Mouse (Mus musculus) stomach, embryonic 15.5 days (tissue): ENCODE measurements around the gene Shc3. TPM values are rescaled to one million over a fixed set of nuclear protein-coding genes. Genes with fewer than 3 reads are reported as not detected.

Experiments used
- ATAC-seq: fragments of 200-750 bp; cut with Nextera tagmentation; 2 replicates; pipeline ENCODE4 v1.8.0; 2017; ENCODE audit warnings: low read depth, moderate number of reproducible peaks, moderate TSS enrichment; ENCODE audit not compliant: insufficient read depth, low FRiP score
- H3K27ac ChIP-seq: fragments of 300-500 bp; sonication (generic); 2 replicates; pipeline ENCODE4 v1.5.1; 2015; ENCODE audit warnings: mild to moderate bottlenecking, inconsistent platforms
- H3K27me3 ChIP-seq: fragments of 300-500 bp; sonication (generic); replicated peaks from 2 replicates; pipeline ENCODE4 v1.6.1; 2015; ENCODE audit warnings: inconsistent platforms
- H3K36me3 ChIP-seq: fragments of 300-500 bp; sonication (generic); 2 replicates; pipeline ENCODE4 v1.6.1; 2015; ENCODE audit warnings: inconsistent platforms
- H3K4me1 ChIP-seq: fragments of 300-500 bp; sonication (generic); 2 replicates; pipeline ENCODE4 v1.6.1; 2015; ENCODE audit warnings: inconsistent platforms
- H3K4me2 ChIP-seq: fragments of 300-500 bp; sonication (generic); 2 replicates; pipeline ENCODE4 v1.6.1; 2015; ENCODE audit warnings: mild to moderate bottlenecking, inconsistent platforms
- H3K4me3 ChIP-seq: fragments of 300-500 bp; sonication (generic); replicated peaks from 2 replicates; pipeline ENCODE4 v1.5.1; 2015; ENCODE audit warnings: inconsistent platforms
- H3K9ac ChIP-seq: fragments of 300-500 bp; sonication (generic); 2 replicates; pipeline ENCODE4 v1.6.1; 2015; ENCODE audit warnings: inconsistent platforms
- H3K9me3 ChIP-seq: fragments of 300-500 bp; sonication (generic); 2 replicates; pipeline ENCODE4 v1.6.1; 2016; ENCODE audit warnings: inconsistent platforms
- WGBS: fragments of 180-500 bp; shearing (Covaris S2); methylation state at CpG from one replicate; pipeline ENCODE4 v1.1.7; 2015; 5-methylcytosine and 5-hydroxymethylcytosine counted together
- polyA plus RNA-seq: library from polyadenylated mRNA; unstranded; fragments of >200 nt; fragmentation: Nextera tagmentation; extraction: Ambion mirVana; gene quantifications from 2 replicates; pipeline ENCODE4 v1.2.1, GENCODE M21; 2015

Shc3 gene
- polyA plus RNA-seq, 1 experiment from 2014 or later: 0.35 TPM

- 81% methylated on average over 8 of the region's 8 CpGs for WGBS
- peaks cover 6% of the 10 kb centered on the region; the same call in 1 of the 2 replicates for H3K4me1 ChIP-seq
- no peaks in the 10 kb centered on the region for H3K9me3 ChIP-seq
- no peaks in the 10 kb centered on the region for H3K36me3 ChIP-seq
- no peak for ATAC-seq
- H3K27me3 ChIP-seq: no peaks in the 10 kb centered on the region; the same call in 1 of the 2 replicates
- H3K4me2 ChIP-seq: no peak overlapping the region
- no peak overlapping the region for H3K4me3 ChIP-seq
- H3K27ac ChIP-seq: no peak overlapping the region
- no peak overlapping the region for H3K9ac ChIP-seq
Observed at GRCm38 (mm10) chr13:51600169-51600568, 30.9 kb upstream of the Shc3 start.

- Histone ChIP-seq H3K9ac (no peak overlapping the region), H3K4me2 (no peak overlapping the region), H3K27ac (no peak overlapping the region), H3K4me1 (peaks cover 11% of the 10 kb centered on the region), H3K9me3 (no peaks in the 10 kb centered on the region), H3K27me3 (no peaks in the 10 kb centered on the region; the same call in 1 of the 2 replicates), H3K36me3 (no peaks in the 10 kb centered on the region), H3K4me3 (no peak overlapping the region)
- WGBS: 35% methylated on average over 2 of the region's 2 CpGs
- ATAC-seq: no peak
Observed at GRCm38 (mm10) chr13:51598063-51598462, 28.8 kb upstream of the Shc3 start.

GRCm38 (mm10) chr13:51595404-51595803 lies 26.2 kb upstream of the Shc3 start:
- H3K27ac ChIP-seq: no peak overlapping the region
- peaks cover 11% of the 10 kb centered on the region for H3K4me1 ChIP-seq
- H3K9me3 ChIP-seq: no peaks in the 10 kb centered on the region
- H3K36me3 ChIP-seq: no peaks in the 10 kb centered on the region
- H3K4me2 ChIP-seq: peak overlapping the region; percentile 82
- ATAC-seq: no peak
- no peaks in the 10 kb centered on the region; the same call in 1 of the 2 replicates for H3K27me3 ChIP-seq
- H3K9ac ChIP-seq: no peak overlapping the region
- H3K4me3 ChIP-seq: no peak overlapping the region
- 48% methylated on average over 11 of the region's 11 CpGs for WGBS

GRCm38 (mm10) chr13:51594656-51595311 lies 25.6 kb upstream of the Shc3 start:
- no peaks in the 10 kb centered on the region for H3K36me3 ChIP-seq
- no peak overlapping the region for H3K27ac ChIP-seq
- H3K9ac ChIP-seq: no peak overlapping the region
- no peaks in the 10 kb centered on the region for H3K9me3 ChIP-seq
- peaks cover 11% of the 10 kb centered on the region for H3K4me1 ChIP-seq
- no peak for ATAC-seq
- H3K4me3 ChIP-seq: peak overlapping the region; percentile 39
- 1% methylated on average over 36 of the region's 36 CpGs for WGBS
- H3K4me2 ChIP-seq: peak overlapping the region; percentile 82
- H3K27me3 ChIP-seq: no peaks in the 10 kb centered on the region; the same call in 1 of the 2 replicates

GRCm38 (mm10) chr13:51588005-51588404 lies 18.8 kb upstream of the Shc3 start:
- Histone ChIP-seq H3K9ac (no peak overlapping the region), H3K36me3 (no peaks in the 10 kb centered on the region), H3K4me2 (no peak overlapping the region), H3K27ac (no peak overlapping the region), H3K4me1 (no peaks in the 10 kb centered on the region), H3K27me3 (no peaks in the 10 kb centered on the region), H3K9me3 (no peaks in the 10 kb centered on the region), H3K4me3 (no peak overlapping the region)
- WGBS: 41% methylated on average over 4 of the region's 4 CpGs
- ATAC-seq: no peak

GRCm38 (mm10) chr13:51582204-51582603 lies 13.0 kb upstream of the Shc3 start:
- H3K4me1 ChIP-seq: no peaks in the 10 kb centered on the region
- H3K27me3 ChIP-seq: no peaks in the 10 kb centered on the region
- H3K9me3 ChIP-seq: no peaks in the 10 kb centered on the region
- no peak overlapping the region for H3K9ac ChIP-seq
- no peak for ATAC-seq
- H3K27ac ChIP-seq: no peak overlapping the region
- WGBS: 53% methylated on average over 2 of the region's 2 CpGs
- H3K4me2 ChIP-seq: no peak overlapping the region
- H3K4me3 ChIP-seq: no peak overlapping the region
- no peaks in the 10 kb centered on the region for H3K36me3 ChIP-seq

GRCm38 (mm10) chr13:51580263-51581044 lies 11.2 kb upstream of the Shc3 start:
- H3K4me1 ChIP-seq: no peaks in the 10 kb centered on the region
- H3K27ac ChIP-seq: 0 out of 2 replicates have a peak overlapping the region, but pooled peaks have one; percentile 16
- no peaks in the 10 kb centered on the region for H3K36me3 ChIP-seq
- no peak overlapping the region for H3K4me2 ChIP-seq
- no peak overlapping the region for H3K9ac ChIP-seq
- no peaks in the 10 kb centered on the region for H3K9me3 ChIP-seq
- H3K4me3 ChIP-seq: no peak overlapping the region
- no peak for ATAC-seq
- H3K27me3 ChIP-seq: no peaks in the 10 kb centered on the region
- WGBS: 15% methylated on average over 8 of the region's 8 CpGs

- peaks cover 8% of the 10 kb centered on the region for H3K4me1 ChIP-seq
- H3K36me3 ChIP-seq: no peaks in the 10 kb centered on the region
- H3K4me2 ChIP-seq: no peak overlapping the region
- peaks cover 7% of the 10 kb centered on the region for H3K27me3 ChIP-seq
- no peak overlapping the region for H3K27ac ChIP-seq
- 28% methylated on average over 11 of the region's 11 CpGs for WGBS
- peak; percentile 27; the same call in 1 of the 2 replicates for ATAC-seq
- no peaks in the 10 kb centered on the region for H3K9me3 ChIP-seq
- H3K4me3 ChIP-seq: no peak overlapping the region
- H3K9ac ChIP-seq: no peak overlapping the region
Observed at GRCm38 (mm10) chr13:51573849-51574248, 4.6 kb upstream of the Shc3 start.

- WGBS: 10% methylated on average over 9 of the region's 9 CpGs
- peaks cover 43% of the 10 kb centered on the region for H3K27me3 ChIP-seq
- H3K4me3 ChIP-seq: no peak overlapping the region
- H3K36me3 ChIP-seq: no peaks in the 10 kb centered on the region
- H3K9ac ChIP-seq: no peak overlapping the region
- peaks cover 28% of the 10 kb centered on the region for H3K4me1 ChIP-seq
- no peak for ATAC-seq
- H3K4me2 ChIP-seq: peak overlapping the region; percentile 85
- no peaks in the 10 kb centered on the region for H3K9me3 ChIP-seq
- no peak overlapping the region for H3K27ac ChIP-seq
Observed at GRCm38 (mm10) chr13:51570111-51570510, 892 bp upstream of the Shc3 start.

- no peak for ATAC-seq
- Histone ChIP-seq H3K9me3 (no peaks in the 10 kb centered on the region), H3K9ac (no peak overlapping the region), H3K4me1 (peaks cover 28% of the 10 kb centered on the region), H3K36me3 (no peaks in the 10 kb centered on the region), H3K4me3 (peak overlapping the region; percentile 39), H3K4me2 (peak overlapping the region; percentile 85), H3K27ac (no peak overlapping the region), H3K27me3 (peaks cover 48% of the 10 kb centered on the region)
- WGBS: 4% methylated on average over 7 of the region's 7 CpGs
Observed at GRCm38 (mm10) chr13:51569685-51570068, 458 bp upstream of the Shc3 start.

- no peak overlapping the region for H3K27ac ChIP-seq
- no peaks in the 10 kb centered on the region for H3K9me3 ChIP-seq
- ATAC-seq: no peak
- no peak overlapping the region for H3K9ac ChIP-seq
- H3K4me2 ChIP-seq: peak overlapping the region; percentile 85
- H3K27me3 ChIP-seq: peaks cover 53% of the 10 kb centered on the region
- peaks cover 25% of the 10 kb centered on the region for H3K4me1 ChIP-seq
- H3K36me3 ChIP-seq: no peaks in the 10 kb centered on the region
- 7% methylated on average over 13 of the region's 13 CpGs for WGBS
- peak overlapping the region; percentile 39 for H3K4me3 ChIP-seq
Observed at GRCm38 (mm10) chr13:51568501-51568901, 718 bp downstream of the Shc3 start.

GRCm38 (mm10) chr13:51567411-51567851 lies 1.8 kb downstream of the Shc3 start:
- Histone ChIP-seq H3K4me2 (peak overlapping the region; percentile 85), H3K4me1 (peaks cover 25% of the 10 kb centered on the region), H3K27me3 (peaks cover 53% of the 10 kb centered on the region), H3K27ac (no peak overlapping the region), H3K9me3 (no peaks in the 10 kb centered on the region), H3K4me3 (peak overlapping the region; percentile 44), H3K36me3 (no peaks in the 10 kb centered on the region), H3K9ac (peak overlapping the region; percentile 20; the same call in 1 of the 2 replicates)
- under 1% methylated on average over 38 of the region's 38 CpGs for whole genome bisulfite sequencing
- ATAC-seq: no peak
